In genomic region chr14:29722386-29723221, GRCm38 (mm10) we compare ENCODE assay signal across 8 mouse cellular contexts. TPM values are rescaled to one million over a fixed set of nuclear protein-coding genes. Genes with fewer than 3 reads are reported as not detected.
DNase-seq lines count a peak whose midpoint lies in the region; ATAC-seq and TF ChIP-seq lines count a peak whose summit lies in the region.

No protein-coding gene starts in this region.

- peak; percentile 53 to 79 for DNase-seq in adrenal gland, adult (ENCODE audit: inconsistent age in 2 of 2, low spot score in 1 of 2)
- no peak for DNase-seq in adrenal gland, adult 8-10 months
- DNase-seq in urinary bladder, postnatal 14 days (ENCODE audit: low spot score), result peak; percentile 15
- no peak for DNase-seq in urinary bladder, postnatal 36 days (ENCODE audit: low spot score in 2 of 2)
- peak; percentile 49 to 60 for DNase-seq in left cerebral cortex, postnatal 14 days (ENCODE audit: low spot score in 2 of 2)
- DNase-seq in midbrain, postnatal 0 days (ENCODE audit: low spot score), result peak; percentile 58
- DNase-seq in c-Kit-positive CD71-positive TER-119-positive erythroid progenitor cells, embryonic 14.5 days (ENCODE audit: low spot score), result no peak

- no peak for ATAC-seq in heart, embryonic 14.5 days (ENCODE audit: insufficient number of reproducible peaks, insufficient read depth, low FRiP score, low read depth)
- ATAC-seq in midbrain, postnatal 0 days (ENCODE audit: low FRiP score), result peak; percentile 55

- 0 out of 2 replicates have a peak, but pooled peaks have one; percentile 20 for TF ChIP-seq CTCF in midbrain, postnatal 0 days (IDR thresholded peaks at IDR 0.05)

- H3K36me3 ChIP-seq in heart, embryonic 14.5 days (ENCODE audit: control insufficient read depth, insufficient read depth, low read length), result no peaks in the 10 kb centered on the region
- H3K36me3 ChIP-seq in midbrain, postnatal 0 days (ENCODE audit: insufficient read depth, low read length), result no peaks in the 10 kb centered on the region

- no peaks in the 10 kb centered on the region for H3K9me3 ChIP-seq in heart, embryonic 14.5 days (ENCODE audit: control insufficient read depth, low read length)
- no peaks in the 10 kb centered on the region for H3K9me3 ChIP-seq in midbrain, postnatal 0 days (ENCODE audit: low read length)

- no peak overlapping the region for H3K27ac ChIP-seq in heart, embryonic 14.5 days (replicated peaks in 1 of 2; ENCODE audit: control insufficient read depth in 1 of 2, insufficient read depth in 1 of 2, low read depth in 2 of 2, low read length in 2 of 2)
- peak overlapping the region; percentile 4; the same call in 1 of the 2 replicates for H3K27ac ChIP-seq in midbrain, postnatal 0 days (ENCODE audit: low read depth, low read length)

- WGBS in heart, embryonic 14.5 days, result under 1% methylated on average over 76 of the region's 76 CpGs
- WGBS in midbrain, postnatal 0 days, result under 1% methylated on average over 72 of the region's 76 CpGs

- H3K4me1 ChIP-seq in heart, embryonic 14.5 days (ENCODE audit: control insufficient read depth in 2 of 2, insufficient read depth in 2 of 2, low read length in 2 of 2), result peaks cover 0 to 10% of the 10 kb centered on the region in 2 experiments; a peak in 3 of 4 replicates
- H3K4me1 ChIP-seq in midbrain, postnatal 0 days (ENCODE audit: insufficient read depth, low read length), result no peaks in the 10 kb centered on the region

- H3K4me3 ChIP-seq in heart, embryonic 14.5 days (ENCODE audit: control insufficient read depth in 1 of 2, insufficient read depth in 1 of 2, low read depth in 1 of 2, low read length in 2 of 2), result peak overlapping the region; percentile 46 to 73
- peak overlapping the region; percentile 75 for H3K4me3 ChIP-seq in midbrain, postnatal 0 days (ENCODE audit: low read depth, low read length)

- intact Hi-C loops in left cerebral cortex, postnatal 14 days (cut with DNase I), result loop anchor here (5.0 kb wide), 2 partner anchors 95 to 145 kb away; no protein-coding TSS in a partner anchor

- H3K27me3 ChIP-seq in heart, embryonic 14.5 days (ENCODE audit: control insufficient read depth, insufficient read depth, low read length), result peaks cover 89% of the 10 kb centered on the region
- peaks cover 6% of the 10 kb centered on the region for H3K27me3 ChIP-seq in midbrain, postnatal 0 days (ENCODE audit: insufficient read depth, low read length)

- peak overlapping the region; percentile 64 for H3K9ac ChIP-seq in heart, embryonic 14.5 days (ENCODE audit: low read length)
- peak overlapping the region; percentile 58 for H3K9ac ChIP-seq in midbrain, postnatal 0 days (replicated peaks; ENCODE audit: low read length, poor library complexity, severe bottlenecking)

- peak overlapping the region; percentile 100 for H3K4me2 ChIP-seq in heart, embryonic 14.5 days (ENCODE audit: low read length)
- H3K4me2 ChIP-seq in midbrain, postnatal 0 days (ENCODE audit: low read depth, low read length, poor library complexity, severe bottlenecking), result peak overlapping the region; percentile 98

RNA-seq across cellular contexts. Expression of gene Cacna2d3, which starts 0.9 kb away (rescaled TPM):
- total RNA-seq in adrenal gland, adult 8-10 months (2022), result 1 to 10 TPM; 4.3 to 8.6 (median 5.3) TPM
- 0.61 and 1.3 TPM in 2 replicates for polyA plus RNA-seq in heart, embryonic 14.5 days (2014; fragmentation: Nextera tagmentation; extraction: Ambion mirVana)
- total RNA-seq in left cerebral cortex, postnatal 14 days (2021), result 100 to 1,000 TPM; 117 to 127 TPM
- 24.0 and 25.5 TPM in 2 replicates for total RNA-seq in midbrain, postnatal 0 days (2014; rRNA removed)
- 27.2 and 32.8 TPM in 2 replicates for polyA plus RNA-seq in midbrain, postnatal 0 days (2015; fragmentation: Nextera tagmentation; extraction: Ambion mirVana)

Comparison
In these comparisons a context has a peak if more than half of its experiments do, and no peak if none do; other contexts are left out.
1. DNase-seq: peak in adrenal gland, adult (2 of 2), urinary bladder, postnatal 14 days (single experiment), left cerebral cortex, postnatal 14 days (2 of 2) and midbrain, postnatal 0 days (single experiment); none in adrenal gland, adult 8-10 months (single experiment), urinary bladder, postnatal 36 days (0 of 2) and c-Kit-positive CD71-positive TER-119-positive erythroid progenitor cells, embryonic 14.5 days (single experiment).